16 mouse cellular contexts compared by ENCODE assay signal in genomic region chr5:134883077-134883476, GRCm38 (mm10). TPM values are rescaled to one million over a fixed set of nuclear protein-coding genes. Genes with fewer than 3 reads are reported as not detected.
DNase-seq lines count a peak whose midpoint lies in the region; ATAC-seq and TF ChIP-seq lines count a peak whose summit lies in the region.
"Had no signal": no experiment of that assay in that cellular context is flagged by ENCODE, and none has a peak within 500 bp of the region (broad histone marks: within the 10 kb centered on the region; RNA-seq: fewer than 3 reads in every experiment).

No protein-coding gene starts in this region.

- DNase-seq in hindbrain, postnatal 0 days (ENCODE audit: low spot score): peak; percentile 34
- DNase-seq in hindbrain, embryonic 10.5 days (ENCODE audit: low spot score): no peak
- peak; percentile 79 for DNase-seq in cerebellum, adult 11 months
- peak; percentile 64 to 66 for DNase-seq in cerebellum, postnatal 14 days
- peak; percentile 37 for DNase-seq in lung, adult 2 months
- no peak for DNase-seq in embryo, embryonic 11 days
- no peak for DNase-seq in c-Kit-positive CD71-positive TER-119-positive erythroid progenitor cells, embryonic 14.5 days (ENCODE audit: low spot score)
- DNase-seq: adrenal gland, postnatal 25 days; lung, embryonic 14.5 days; spleen, adult 18-20 months; thymus, postnatal 25 days had no signal

- ATAC-seq in hindbrain, postnatal 0 days: no peak
- no peak for ATAC-seq in megakaryocyte progenitor cell, adult 5-6 weeks (replicated peaks; ENCODE audit: poor library complexity)
- ATAC-seq: Patski had no signal

- no peaks in the 10 kb centered on the region for H3K27me3 ChIP-seq in hindbrain, postnatal 0 days (ENCODE audit: insufficient read depth, low read length)
- H3K27me3 ChIP-seq in hindbrain, embryonic 10.5 days (ENCODE audit: insufficient read depth, poor library complexity, severe bottlenecking): no peaks in the 10 kb centered on the region

- TF ChIP-seq POLR2A in lung, adult 2 months (IDR thresholded peaks at IDR 0.05; ENCODE audit: borderline replicate concordance, extremely low read depth, low read depth, low read length): no peak

- H3K4me1 ChIP-seq in hindbrain, postnatal 0 days (ENCODE audit: insufficient read depth, low read length): no peaks in the 10 kb centered on the region
- peaks cover 10% of the 10 kb centered on the region for H3K4me1 ChIP-seq in hindbrain, embryonic 10.5 days (replicated peaks)
- peaks cover 8% of the 10 kb centered on the region for H3K4me1 ChIP-seq in lung, adult 2 months (ENCODE audit: control insufficient read depth, insufficient read depth, low read length)

- no peak overlapping the region for H3K4me3 ChIP-seq in hindbrain, postnatal 0 days (ENCODE audit: low read length)
- no peak overlapping the region for H3K4me3 ChIP-seq in hindbrain, embryonic 10.5 days
- no peak overlapping the region for H3K4me3 ChIP-seq in lung, adult 2 months (replicated peaks; ENCODE audit: extremely low read depth, low read depth, low read length)
- H3K4me3 ChIP-seq: erythroblast, embryonic 14.5 days had no signal

- no peak overlapping the region; the same call in 1 of the 2 replicates for H3K27ac ChIP-seq in hindbrain, postnatal 0 days
- H3K27ac ChIP-seq in hindbrain, embryonic 10.5 days: no peak overlapping the region

- no peaks in the 10 kb centered on the region for H3K36me3 ChIP-seq in hindbrain, postnatal 0 days (ENCODE audit: insufficient read depth, low read length)
- H3K36me3 ChIP-seq in hindbrain, embryonic 10.5 days: no peaks in the 10 kb centered on the region

- H3K4me2 ChIP-seq in hindbrain, postnatal 0 days (ENCODE audit: low read depth, low read length): no peak overlapping the region
- H3K4me2 ChIP-seq: lung, embryonic 14.5 days had no signal

- no peak overlapping the region for H3K9ac ChIP-seq in hindbrain, postnatal 0 days (replicated peaks; ENCODE audit: low read length)
- H3K9ac ChIP-seq: lung, embryonic 14.5 days had no signal

- TF ChIP-seq CTCF in hindbrain, postnatal 0 days (IDR thresholded peaks at IDR 0.05; ENCODE audit: low read depth): no peak
- no peak for TF ChIP-seq CTCF in lung, adult 2 months (IDR thresholded peaks at IDR 0.05; ENCODE audit: insufficient read depth, low read length)

- H3K9me3 ChIP-seq in hindbrain, postnatal 0 days (ENCODE audit: low read length): 0 out of 2 replicates have a peak, but pooled peaks cover 3% of the 10 kb centered on the region
- peaks cover 7% of the 10 kb centered on the region; the same call in 1 of the 2 replicates for H3K9me3 ChIP-seq in hindbrain, embryonic 10.5 days

- WGBS in hindbrain, postnatal 0 days: 24% methylated on average over 2 of the region's 3 CpGs
- 73% methylated on average over 3 of the region's 3 CpGs for WGBS in hindbrain, embryonic 10.5 days
- 33% methylated on average over 3 of the region's 3 CpGs for WGBS in lung, adult 2 months

RNA-seq across cellular contexts. Expression of gene Tmem270, which starts 23.5 kb away (rescaled TPM):
- total RNA-seq in hindbrain, postnatal 0 days (2014; rRNA removed): not detected in 2 replicates
- polyA plus RNA-seq in hindbrain, postnatal 0 days (2015; fragmentation: Nextera tagmentation; extraction: Ambion mirVana): not detected in 2 replicates
- polyA plus RNA-seq in hindbrain, embryonic 10.5 days (2016; fragmentation: Nextera tagmentation; extraction: Ambion mirVana): not detected in 2 replicates
- not detected in 2 replicates for polyA plus RNA-seq in lung, adult 2 months (2012; rRNA removed)
- total RNA-seq in megakaryocyte progenitor cell, adult 5-6 weeks (2015): not detected in 2 replicates
- total RNA-seq in megakaryocyte progenitor cell, adult 5-6 weeks (2017): not detected in 2 replicates
- total RNA-seq: adrenal gland, postnatal 25 days; layer of hippocampus, adult 8-10 months had no signal
- polyA plus RNA-seq: limb, embryonic 11.5 days; lung, embryonic 14.5 days; Patski had no signal

RNA-seq across cellular contexts. Expression of gene Cldn13, which starts 32.2 kb away (rescaled TPM):
- total RNA-seq in hindbrain, postnatal 0 days (2014; rRNA removed): not detected in 2 replicates
- not detected in 2 replicates for polyA plus RNA-seq in hindbrain, postnatal 0 days (2015; fragmentation: Nextera tagmentation; extraction: Ambion mirVana)
- polyA plus RNA-seq in hindbrain, embryonic 10.5 days (2016; fragmentation: Nextera tagmentation; extraction: Ambion mirVana): 2.8 and 3.9 TPM in 2 replicates
- polyA plus RNA-seq in lung, adult 2 months (2012; rRNA removed): not detected in 2 replicates
- 17.0 and 19.0 TPM in 2 replicates for total RNA-seq in megakaryocyte progenitor cell, adult 5-6 weeks (2015)
- total RNA-seq in megakaryocyte progenitor cell, adult 5-6 weeks (2017): 5.3 and 10.9 TPM in 2 replicates
- total RNA-seq: adrenal gland, postnatal 25 days; layer of hippocampus, adult 8-10 months had no signal
- polyA plus RNA-seq: Patski had no signal

RNA-seq across cellular contexts. Expression of gene Mettl27, which starts 49.1 kb away (rescaled TPM):
- total RNA-seq in hindbrain, postnatal 0 days (2014; rRNA removed): 8.1 and 10.9 TPM in 2 replicates
- polyA plus RNA-seq in hindbrain, postnatal 0 days (2015; fragmentation: Nextera tagmentation; extraction: Ambion mirVana): 8.5 and 11.0 TPM in 2 replicates
- 12.0 and 12.6 TPM in 2 replicates for polyA plus RNA-seq in hindbrain, embryonic 10.5 days (2016; fragmentation: Nextera tagmentation; extraction: Ambion mirVana)
- 16.3 and 23.2 TPM in 2 replicates for polyA plus RNA-seq in lung, adult 2 months (2012; rRNA removed)
- total RNA-seq in megakaryocyte progenitor cell, adult 5-6 weeks (2015): 1.9 and 3.9 TPM in 2 replicates
- 0.92 and 3.4 TPM in 2 replicates for total RNA-seq in megakaryocyte progenitor cell, adult 5-6 weeks (2017)

Comparison
In these comparisons a context has a peak if more than half of its experiments do, and no peak if none do; other contexts are left out.
1. DNase-seq: peak in hindbrain, postnatal 0 days (single experiment), cerebellum, adult 11 months (single experiment), cerebellum, postnatal 14 days (2 of 2) and lung, adult 2 months (single experiment); none in hindbrain, embryonic 10.5 days (single experiment), embryo, embryonic 11 days (single experiment) and c-Kit-positive CD71-positive TER-119-positive erythroid progenitor cells, embryonic 14.5 days (single experiment).